7 mouse cellular contexts compared by ENCODE assay signal in the genomic region with DNA sequence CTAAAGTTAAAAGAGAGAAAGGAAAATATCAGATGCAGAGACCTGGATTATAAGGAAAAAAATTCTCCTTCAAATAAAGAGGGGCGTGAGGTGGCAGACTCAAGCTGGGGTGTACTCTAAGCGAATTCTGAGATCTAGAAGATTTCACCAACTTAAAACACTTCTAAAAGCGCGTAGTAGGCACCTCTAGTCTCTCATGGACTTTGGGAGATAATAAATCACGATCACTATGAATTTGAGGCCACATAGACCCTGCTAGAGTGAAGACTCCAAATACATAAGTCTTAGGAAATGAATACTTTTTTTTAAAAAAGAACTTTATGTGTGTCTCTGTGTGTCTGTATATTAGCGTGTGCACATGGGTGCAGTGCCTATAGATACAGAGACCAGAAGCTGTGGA. TPM values are rescaled to one million over a fixed set of nuclear protein-coding genes. Genes with fewer than 3 reads are reported as not detected.
DNase-seq lines count a peak whose midpoint lies in the region; ATAC-seq and TF ChIP-seq lines count a peak whose summit lies in the region.

No protein-coding gene starts in this region.

- no peak overlapping the region for H3K9ac ChIP-seq in lung, embryonic 14.5 days
- peak overlapping the region; percentile 75 for H3K9ac ChIP-seq in forebrain, embryonic 14.5 days (ENCODE audit: low read length)
- H3K9ac ChIP-seq in limb, embryonic 12.5 days (replicated peaks), result no peak overlapping the region
- no peak overlapping the region for H3K9ac ChIP-seq in neural tube, embryonic 14.5 days (replicated peaks; ENCODE audit: low read depth, low read length)

- no peak for ATAC-seq in lung, embryonic 14.5 days (ENCODE audit: insufficient read depth)
- ATAC-seq in forebrain, embryonic 14.5 days, result no peak
- no peak for ATAC-seq in limb, embryonic 12.5 days (ENCODE audit: insufficient number of reproducible peaks, insufficient read depth, low FRiP score, low TSS enrichment, low read depth)
- no peak for ATAC-seq in neural tube, embryonic 14.5 days (ENCODE audit: low read depth)
- no peak for ATAC-seq in granulocyte monocyte progenitor cell, adult 5-6 weeks (replicated peaks; ENCODE audit: poor library complexity, severe bottlenecking)

- H3K4me2 ChIP-seq in lung, embryonic 14.5 days, result peak overlapping the region; percentile 82
- peak overlapping the region; percentile 80 for H3K4me2 ChIP-seq in forebrain, embryonic 14.5 days (ENCODE audit: low read length)
- H3K4me2 ChIP-seq in limb, embryonic 12.5 days, result peak overlapping the region; percentile 85
- peak overlapping the region; percentile 61 for H3K4me2 ChIP-seq in neural tube, embryonic 14.5 days (ENCODE audit: low read depth, low read length)

- peak overlapping the region; percentile 54 for H3K4me3 ChIP-seq in lung, embryonic 14.5 days (ENCODE audit: low read depth, low read length)
- H3K4me3 ChIP-seq in forebrain, embryonic 14.5 days (ENCODE audit: low read depth, low read length), result peak overlapping the region; percentile 45; the same call in 1 of the 2 replicates
- H3K4me3 ChIP-seq in limb, embryonic 12.5 days (replicated peaks), result peak overlapping the region; percentile 57
- H3K4me3 ChIP-seq in neural tube, embryonic 14.5 days (ENCODE audit: low read depth, low read length), result no peak overlapping the region

- no peaks in the 10 kb centered on the region for H3K9me3 ChIP-seq in lung, embryonic 14.5 days (ENCODE audit: low read depth, low read length)
- H3K9me3 ChIP-seq in forebrain, embryonic 14.5 days (replicated peaks; ENCODE audit: control insufficient read depth, low read length), result no peaks in the 10 kb centered on the region
- H3K9me3 ChIP-seq in limb, embryonic 12.5 days, result no peaks in the 10 kb centered on the region
- no peaks in the 10 kb centered on the region for H3K9me3 ChIP-seq in neural tube, embryonic 14.5 days (ENCODE audit: control insufficient read depth, low read length)

- 65% methylated on average over 6 of the region's 6 CpGs for WGBS in lung, embryonic 14.5 days
- 64% methylated on average over 6 of the region's 6 CpGs for WGBS in forebrain, embryonic 14.5 days
- 66% methylated on average over 6 of the region's 6 CpGs for WGBS in limb, embryonic 12.5 days
- 64% methylated on average over 6 of the region's 6 CpGs for WGBS in neural tube, embryonic 14.5 days

- DNase-seq in lung, embryonic 14.5 days, result no peak
- DNase-seq in lung, postnatal 4 days, result no peak
- no peak for DNase-seq in forebrain, embryonic 14.5 days (ENCODE audit: low spot score)
- DNase-seq in cerebellum, postnatal 36 days, result no peak

- peaks cover 14% of the 10 kb centered on the region for H3K4me1 ChIP-seq in lung, embryonic 14.5 days (ENCODE audit: insufficient read depth)
- peaks cover 27% of the 10 kb centered on the region for H3K4me1 ChIP-seq in forebrain, embryonic 14.5 days (ENCODE audit: control insufficient read depth, insufficient read depth, low read length)
- peaks cover 48% of the 10 kb centered on the region for H3K4me1 ChIP-seq in limb, embryonic 12.5 days (replicated peaks)
- H3K4me1 ChIP-seq in neural tube, embryonic 14.5 days (ENCODE audit: control insufficient read depth, insufficient read depth, low read length), result peaks cover 27% of the 10 kb centered on the region

- H3K27me3 ChIP-seq in lung, embryonic 14.5 days (ENCODE audit: insufficient read depth, low read length), result no peaks in the 10 kb centered on the region
- H3K27me3 ChIP-seq in forebrain, embryonic 14.5 days (replicated peaks; ENCODE audit: control insufficient read depth, insufficient read depth, low read length), result no peaks in the 10 kb centered on the region
- no peaks in the 10 kb centered on the region for H3K27me3 ChIP-seq in limb, embryonic 12.5 days
- H3K27me3 ChIP-seq in neural tube, embryonic 14.5 days (ENCODE audit: control insufficient read depth, insufficient read depth, low read length), result no peaks in the 10 kb centered on the region

- H3K36me3 ChIP-seq in lung, embryonic 14.5 days (ENCODE audit: insufficient read depth), result peaks cover 35% of the 10 kb centered on the region
- H3K36me3 ChIP-seq in forebrain, embryonic 14.5 days (ENCODE audit: control insufficient read depth, insufficient read depth, low read length), result peaks cover 34% of the 10 kb centered on the region
- peaks cover 35% of the 10 kb centered on the region for H3K36me3 ChIP-seq in limb, embryonic 12.5 days
- H3K36me3 ChIP-seq in neural tube, embryonic 14.5 days (ENCODE audit: control insufficient read depth, insufficient read depth, low read length), result peaks cover 20% of the 10 kb centered on the region

- no peak for TF ChIP-seq CTCF in lung, embryonic 14.5 days (IDR thresholded peaks at IDR 0.05; ENCODE audit: low read depth)

- H3K27ac ChIP-seq in lung, embryonic 14.5 days (ENCODE audit: low read depth), result no peak overlapping the region
- no peak overlapping the region for H3K27ac ChIP-seq in forebrain, embryonic 14.5 days (ENCODE audit: low read depth, low read length)
- no peak overlapping the region for H3K27ac ChIP-seq in limb, embryonic 12.5 days
- no peak overlapping the region for H3K27ac ChIP-seq in neural tube, embryonic 14.5 days (ENCODE audit: low read depth, low read length)

RNA-seq across cellular contexts. Expression of a gene that starts 0.5 kb away (rescaled TPM):
- polyA plus RNA-seq in lung, embryonic 14.5 days (2014; fragmentation: Nextera tagmentation; extraction: Ambion mirVana), result 57.6 and 58.9 TPM in 2 replicates
- polyA plus RNA-seq in forebrain, embryonic 14.5 days (2014; fragmentation: Nextera tagmentation; extraction: Ambion mirVana), result 53.3 and 58.4 TPM in 2 replicates
- polyA plus RNA-seq in limb, embryonic 12.5 days (2016; fragmentation: Nextera tagmentation; extraction: Ambion mirVana), result 65.9 and 67.1 TPM in 2 replicates
- 49.5 and 57.2 TPM in 2 replicates for polyA plus RNA-seq in neural tube, embryonic 14.5 days (2014; fragmentation: Nextera tagmentation; extraction: Ambion mirVana)
- total RNA-seq in granulocyte monocyte progenitor cell, adult 5-6 weeks (2014; fragmentation: Nextera tagmentation), result 39.7 and 55.8 TPM in 2 replicates
- 40.3 and 42.1 TPM in 2 replicates for total RNA-seq in granulocyte monocyte progenitor cell, adult 5-6 weeks (2017)

RNA-seq across cellular contexts. Expression of a gene that starts 1.1 kb away (rescaled TPM):
- polyA plus RNA-seq in lung, embryonic 14.5 days (2014; fragmentation: Nextera tagmentation; extraction: Ambion mirVana), result 5.9 and 7.4 TPM in 2 replicates
- polyA plus RNA-seq in forebrain, embryonic 14.5 days (2014; fragmentation: Nextera tagmentation; extraction: Ambion mirVana), result 19.3 and 21.0 TPM in 2 replicates
- 10.6 and 13.6 TPM in 2 replicates for polyA plus RNA-seq in limb, embryonic 12.5 days (2016; fragmentation: Nextera tagmentation; extraction: Ambion mirVana)
- 24.9 and 31.6 TPM in 2 replicates for polyA plus RNA-seq in neural tube, embryonic 14.5 days (2014; fragmentation: Nextera tagmentation; extraction: Ambion mirVana)
- 11.4 and 12.3 TPM in 2 replicates for total RNA-seq in granulocyte monocyte progenitor cell, adult 5-6 weeks (2014; fragmentation: Nextera tagmentation)
- 1.3 and 3.5 TPM in 2 replicates for total RNA-seq in granulocyte monocyte progenitor cell, adult 5-6 weeks (2017)

RNA-seq across cellular contexts. Expression of a gene that starts 15.3 kb away (rescaled TPM):
- polyA plus RNA-seq in lung, embryonic 14.5 days (2014; fragmentation: Nextera tagmentation; extraction: Ambion mirVana), result 36.2 and 40.8 TPM in 2 replicates
- 19.7 and 25.7 TPM in 2 replicates for polyA plus RNA-seq in forebrain, embryonic 14.5 days (2014; fragmentation: Nextera tagmentation; extraction: Ambion mirVana)
- 69.4 and 69.5 TPM in 2 replicates for polyA plus RNA-seq in limb, embryonic 12.5 days (2016; fragmentation: Nextera tagmentation; extraction: Ambion mirVana)
- 19.0 and 19.2 TPM in 2 replicates for polyA plus RNA-seq in neural tube, embryonic 14.5 days (2014; fragmentation: Nextera tagmentation; extraction: Ambion mirVana)
- 4.6 and 24.5 TPM in 2 replicates for total RNA-seq in granulocyte monocyte progenitor cell, adult 5-6 weeks (2014; fragmentation: Nextera tagmentation)
- 16.1 and 18.0 TPM in 2 replicates for total RNA-seq in granulocyte monocyte progenitor cell, adult 5-6 weeks (2017)

RNA-seq across cellular contexts. Expression of a gene that starts 20.1 kb away (rescaled TPM):
- polyA plus RNA-seq in lung, embryonic 14.5 days (2014; fragmentation: Nextera tagmentation; extraction: Ambion mirVana), result 41.1 and 42.8 TPM in 2 replicates
- polyA plus RNA-seq in forebrain, embryonic 14.5 days (2014; fragmentation: Nextera tagmentation; extraction: Ambion mirVana), result 49.4 and 49.6 TPM in 2 replicates
- polyA plus RNA-seq in limb, embryonic 12.5 days (2016; fragmentation: Nextera tagmentation; extraction: Ambion mirVana), result 102 and 108 TPM in 2 replicates
- 28.8 and 37.8 TPM in 2 replicates for polyA plus RNA-seq in neural tube, embryonic 14.5 days (2014; fragmentation: Nextera tagmentation; extraction: Ambion mirVana)
- 41.7 and 45.8 TPM in 2 replicates for total RNA-seq in granulocyte monocyte progenitor cell, adult 5-6 weeks (2014; fragmentation: Nextera tagmentation)
- total RNA-seq in granulocyte monocyte progenitor cell, adult 5-6 weeks (2017), result 30.2 and 32.3 TPM in 2 replicates

RNA-seq across cellular contexts. Expression of a gene that starts 24.7 kb away (rescaled TPM):
- polyA plus RNA-seq in lung, embryonic 14.5 days (2014; fragmentation: Nextera tagmentation; extraction: Ambion mirVana), result 444 and 455 TPM in 2 replicates
- polyA plus RNA-seq in forebrain, embryonic 14.5 days (2014; fragmentation: Nextera tagmentation; extraction: Ambion mirVana), result 701 and 779 TPM in 2 replicates
- 398 and 426 TPM in 2 replicates for polyA plus RNA-seq in limb, embryonic 12.5 days (2016; fragmentation: Nextera tagmentation; extraction: Ambion mirVana)
- 609 and 643 TPM in 2 replicates for polyA plus RNA-seq in neural tube, embryonic 14.5 days (2014; fragmentation: Nextera tagmentation; extraction: Ambion mirVana)
- total RNA-seq in granulocyte monocyte progenitor cell, adult 5-6 weeks (2014; fragmentation: Nextera tagmentation), result 288 and 367 TPM in 2 replicates
- 239 and 250 TPM in 2 replicates for total RNA-seq in granulocyte monocyte progenitor cell, adult 5-6 weeks (2017)
